Mouse (Mus musculus): ENCODE data around the gene Tbc1d9.

GRCm38 (mm10) chr8:83224754-83225416 lies 59.7 kb downstream of the Tbc1d9 start:
- no peak for TF ChIP-seq POLR2A (IDR thresholded peaks at IDR 0.05; ENCODE audit: low read depth, low read length)
- no peak for TF ChIP-seq CTCF (IDR thresholded peaks at IDR 0.05; ENCODE audit: extremely low read depth, insufficient read depth, insufficient read length, insufficient replicate concordance)
